Mouse (Mus musculus) CH12.LX (cell line): Measurements from ENCODE around the gene Cwh43.

ENCODE experiments used
- CHD1 ChIP-seq: IDR thresholded peaks from 2 replicates; pipeline ENCODE4 v1.6.1; 2012; ENCODE audit warnings: low read depth, low read length, improper control_type of control experiment, inconsistent platforms
- CHD2 ChIP-seq: IDR thresholded peaks from 2 replicates; pipeline ENCODE4 v1.6.1; 2011; ENCODE audit warnings: low read length, improper control_type of control experiment
- CTCF ChIP-seq, 2 experiments: IDR thresholded peaks in 1 of 2; conservative IDR thresholded peaks in 1 of 2; 2 replicates each; pipeline ENCODE4 v1.5.1; 2011 to 2012; ENCODE audit warnings: low read depth in 2 of 2, low read length in 2 of 2, improper control_type of control experiment in 1 of 2, inconsistent platforms in 1 of 2, mild to moderate bottlenecking in 1 of 2, moderate library complexity in 1 of 2
- GABPA ChIP-seq: IDR thresholded peaks from 2 replicates; pipeline ENCODE4 v1.6.1; 2012; ENCODE audit warnings: low read depth, low read length, improper control_type of control experiment, inconsistent platforms; ENCODE audit not compliant: insufficient replicate concordance
- IRF4 ChIP-seq: IDR thresholded peaks from 2 replicates; pipeline ENCODE4 v1.6.1; 2014; ENCODE audit warnings: low read depth, mild to moderate bottlenecking, inconsistent platforms, low read length, improper control_type of control experiment
- NRF1 ChIP-seq: IDR thresholded peaks from 2 replicates; pipeline ENCODE4 v1.6.1; 2014; ENCODE audit warnings: low read depth, mild to moderate bottlenecking, inconsistent platforms, low read length, improper control_type of control experiment, moderate library complexity
- POLR2A ChIP-seq: IDR thresholded peaks from 2 replicates; pipeline ENCODE4 v1.6.1; 2011; ENCODE audit warnings: low read depth, mild to moderate bottlenecking, improper control_type of control experiment, low read length
- RAD21 ChIP-seq: IDR thresholded peaks from 2 replicates; pipeline ENCODE4 v1.6.1; 2011; ENCODE audit warnings: low read depth, mild to moderate bottlenecking, low read length, improper control_type of control experiment, moderate library complexity
- RCOR1 ChIP-seq: conservative IDR thresholded peaks from 2 replicates; pipeline ENCODE4 v1.6.1; 2012; ENCODE audit warnings: low read depth, mild to moderate bottlenecking, inconsistent platforms, low read length, improper control_type of control experiment
- SMC3 ChIP-seq: IDR thresholded peaks from 2 replicates; pipeline ENCODE4 v1.6.1; 2011; ENCODE audit warnings: low read depth, low read length, improper control_type of control experiment
- TBP ChIP-seq: conservative IDR thresholded peaks from 2 replicates; pipeline ENCODE4 v1.6.1; 2011; ENCODE audit warnings: low read depth, low read length, improper control_type of control experiment
- TCF12 ChIP-seq: IDR thresholded peaks from 2 replicates; pipeline ENCODE4 v1.6.1; 2014; ENCODE audit warnings: low read depth, mild to moderate bottlenecking, inconsistent platforms, low read length, improper control_type of control experiment
- USF1 ChIP-seq: IDR thresholded peaks from 2 replicates; pipeline ENCODE4 v1.6.1; 2014; ENCODE audit warnings: low read depth, mild to moderate bottlenecking, inconsistent platforms, low read length, improper control_type of control experiment
- ZNF384 ChIP-seq: IDR thresholded peaks from 2 replicates; pipeline ENCODE4 v1.6.1; 2012; ENCODE audit warnings: low read depth, low read length, improper control_type of control experiment, inconsistent platforms

DNA sequence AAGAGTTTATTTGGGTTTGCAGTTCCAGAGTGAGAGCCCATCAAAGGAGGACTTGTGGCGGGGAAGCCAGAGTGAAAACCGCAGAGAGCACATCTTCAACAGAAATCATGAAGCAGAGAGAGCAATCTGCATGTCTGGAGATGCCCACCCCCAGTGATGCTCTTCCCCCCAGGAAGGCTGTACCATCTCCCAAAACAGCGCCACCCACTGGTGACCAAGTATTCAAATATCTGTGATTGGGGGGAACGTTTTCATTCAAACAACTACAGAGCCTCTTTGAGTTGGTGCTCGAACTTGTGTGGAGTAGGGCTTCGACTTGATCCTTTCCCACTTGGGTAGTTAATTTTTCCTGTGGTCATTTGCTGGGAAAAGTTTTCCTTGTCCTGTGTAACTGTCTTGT, 1.1 kb upstream of the Cwh43 start:
- TF ChIP-seq CHD1 (no peak), CHD2 (no peak), CTCF (conservative IDR thresholded peaks at IDR 0.05 in 1 of 2, IDR thresholded peaks at IDR 0.05 in 1 of 2; ENCODE audit: low read depth in 2 of 2, low read length in 2 of 2) (peak in 1 of 2 experiments; percentile 30; a peak in 2 of 4 replicates), GABPA (no peak), RCOR1 (no peak), TCF12 (no peak), SMC3 (no peak), NRF1 (no peak), POLR2A (no peak), ZNF384 (no peak), USF1 (no peak), RAD21 (no peak), IRF4 (no peak), TBP (no peak)
